Mouse (Mus musculus): ENCODE data around the gene Sfmbt1.

- TF ChIP-seq CTCF (IDR thresholded peaks at IDR 0.05; ENCODE audit: low read depth) (no peak), EP300 (IDR thresholded peaks at IDR 0.05; ENCODE audit: low read depth) (peak; percentile 58; the same call in 1 of the 2 replicates)
These were observed 140.7 kb downstream of the Sfmbt1 start for GRCm38 (mm10) chr14:30855316-30855715.
